Mouse (Mus musculus) lung, adult 2 months (tissue): ENCODE measurements around the gene Npsr1.

ENCODE experiments used
- CTCF ChIP-seq: fragments of 200-500 bp; IDR thresholded peaks from 2 replicates; pipeline ENCODE4 v1.5.1; 2011; ENCODE audit warnings: mild to moderate bottlenecking, low read length, control low read depth; ENCODE audit not compliant: insufficient read depth
- POLR2A ChIP-seq: fragments of 200-500 bp; IDR thresholded peaks from 2 replicates; pipeline ENCODE4 v1.6.1; 2011; ENCODE audit warnings: low read depth, mild to moderate bottlenecking, control low read depth, low read length, borderline replicate concordance; ENCODE audit errors: extremely low read depth

GRCm38 (mm10) chr9:24349510-24349909 lies 251.7 kb downstream of the Npsr1 start:
- TF ChIP-seq CTCF (no peak), POLR2A (no peak)
